Mouse (Mus musculus) spleen, adult 2 months (tissue): ENCODE measurements at regions not wholly inside any gene's neighbourhood (a gene's known extent, or its start where the extent isn't known, plus 50 kb on each side); places are given as distances from the start of the nearest gene placed in this dataset.

Experiments used
- DNase-seq, 2 experiments: peaks; one replicate each; pipeline versions ENCODE4 v3.0.0 to v3.0.0-alpha.2; 2012 to 2021; ENCODE audit warnings: low spot score in 2 of 2, low read depth in 1 of 2
- H3K27ac ChIP-seq: fragments of 200-500 bp; 2 replicates; pipeline ENCODE4 v1.5.1; 2012; ENCODE audit warnings: low read length, inconsistent platforms; ENCODE audit not compliant: insufficient read depth
- H3K27me3 ChIP-seq: fragments of 200-500 bp; 2 replicates; pipeline ENCODE4 v1.6.1; 2012; ENCODE audit warnings: mild to moderate bottlenecking, moderate library complexity, low read length, inconsistent platforms; ENCODE audit not compliant: control insufficient read depth, insufficient read depth
- H3K36me3 ChIP-seq: fragments of 200-500 bp; 2 replicates; pipeline ENCODE4 v1.6.1; 2012; ENCODE audit warnings: mild to moderate bottlenecking, low read length, inconsistent platforms; ENCODE audit not compliant: control insufficient read depth, insufficient read depth
- H3K4me1 ChIP-seq: fragments of 200-500 bp; 2 replicates; pipeline ENCODE4 v1.6.1; 2011; ENCODE audit warnings: inconsistent platforms; ENCODE audit not compliant: control insufficient read depth, insufficient read depth, insufficient read length
- H3K4me3 ChIP-seq: fragments of 200-500 bp; 2 replicates; pipeline ENCODE4 v1.5.1; 2011; ENCODE audit warnings: mild to moderate bottlenecking, inconsistent platforms; ENCODE audit not compliant: insufficient read depth, insufficient read length; ENCODE audit errors: extremely low read depth
- CTCF ChIP-seq: fragments of 200-500 bp; IDR thresholded peaks from 2 replicates; pipeline ENCODE4 v1.5.1; 2011; ENCODE audit warnings: mild to moderate bottlenecking, inconsistent platforms; ENCODE audit not compliant: insufficient read depth, insufficient read length, insufficient replicate concordance; ENCODE audit errors: extremely low read depth
- POLR2A ChIP-seq: fragments of 200-500 bp; IDR thresholded peaks from 2 replicates; pipeline ENCODE4 v1.6.1; 2011; ENCODE audit warnings: low read depth, low read length, inconsistent platforms
- WGBS: fragments of 180-500 bp; shearing (Covaris S2); methylation state at CpG from one replicate; pipeline ENCODE4 v1.1.7; 2018; 5-methylcytosine and 5-hydroxymethylcytosine counted together

DNA sequence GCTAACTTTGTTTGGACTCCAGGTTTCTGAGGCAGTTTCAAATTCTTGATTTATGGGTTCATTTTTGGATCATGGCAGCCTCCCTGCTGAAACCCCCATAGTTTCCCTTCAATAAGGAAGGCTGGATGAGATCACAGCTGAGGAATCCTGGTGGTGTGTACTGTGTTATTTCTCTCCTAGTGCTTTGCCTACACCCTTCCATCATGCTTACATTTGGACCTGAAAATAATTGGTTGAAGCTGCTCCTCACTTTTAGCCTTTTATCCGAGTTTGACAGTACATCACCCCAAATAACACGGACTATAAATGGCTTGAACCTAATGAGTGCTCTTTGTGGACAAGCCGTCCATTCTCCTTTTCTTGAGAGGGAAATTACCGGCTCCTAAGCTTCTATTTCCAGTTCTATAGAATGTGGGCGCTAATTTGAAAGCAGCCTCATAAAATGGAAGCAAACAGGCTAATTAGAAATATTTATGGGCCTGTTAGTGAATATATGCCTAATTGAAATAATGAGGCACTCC lies 122.5 kb upstream of the Nrsn1 start:
- no peak overlapping the region for H3K27ac ChIP-seq
- H3K4me1 ChIP-seq, result no peaks in the 10 kb centered on the region
- no peak for DNase-seq
- no peak overlapping the region for H3K4me3 ChIP-seq
- no peaks in the 10 kb centered on the region for H3K27me3 ChIP-seq
- H3K36me3 ChIP-seq, result no peaks in the 10 kb centered on the region
- TF ChIP-seq CTCF, result no peak
- TF ChIP-seq POLR2A, result no peak
- 82% methylated on average over 5 of the region's 5 CpGs for WGBS

DNA sequence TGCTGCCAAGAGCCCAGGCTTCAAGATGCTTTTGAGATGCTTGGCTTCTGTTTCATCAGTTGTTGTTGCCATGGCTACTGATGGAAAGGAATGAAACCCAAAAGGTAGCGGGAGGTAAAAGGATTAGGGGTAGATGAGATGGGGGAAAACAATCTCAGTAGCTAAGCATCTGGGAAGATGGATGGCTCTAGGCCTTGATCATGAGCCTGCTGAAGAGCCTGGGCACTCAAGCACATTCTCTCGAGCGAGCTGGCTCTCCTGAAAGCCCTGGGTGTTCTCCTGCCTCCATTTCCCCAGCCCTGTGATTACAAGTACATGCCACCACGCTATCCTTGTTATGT lies 92.3 kb upstream of the Nrsn1 start:
- Histone ChIP-seq H3K4me1 (no peaks in the 10 kb centered on the region), H3K27ac (no peak overlapping the region), H3K27me3 (no peaks in the 10 kb centered on the region), H3K36me3 (no peaks in the 10 kb centered on the region), H3K4me3 (no peak overlapping the region)
- TF ChIP-seq CTCF (no peak), POLR2A (no peak)
- WGBS, result 74% methylated on average over 4 of the region's 4 CpGs
- no peak for DNase-seq

- no peak overlapping the region for H3K4me3 ChIP-seq
- no peak for DNase-seq
Observed at GRCm38 (mm10) chr13:25361850-25362626, 91.7 kb upstream of the Nrsn1 start.

DNA sequence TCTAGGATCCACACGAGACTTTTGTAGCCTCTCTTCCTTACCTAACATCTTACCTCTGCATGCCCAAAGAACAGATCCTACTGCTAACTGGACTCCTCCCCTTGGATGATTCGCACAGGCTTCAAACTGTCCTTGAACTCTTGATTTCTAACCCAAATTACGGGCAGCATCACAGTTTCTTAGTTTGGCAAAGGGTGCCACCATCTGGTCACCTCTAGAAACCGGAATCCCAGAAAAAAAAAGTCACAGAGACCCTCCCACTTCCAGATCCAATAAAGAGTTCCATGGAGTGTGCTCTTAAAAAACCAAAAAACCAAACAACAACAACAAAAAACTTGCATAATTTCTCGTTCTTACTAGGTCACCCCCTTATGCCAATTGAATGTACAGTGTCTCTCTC lies 77.3 kb upstream of the Nrsn1 start:
- Histone ChIP-seq H3K36me3 (no peaks in the 10 kb centered on the region), H3K4me3 (no peak overlapping the region), H3K27ac (no peak overlapping the region), H3K27me3 (no peaks in the 10 kb centered on the region), H3K4me1 (no peaks in the 10 kb centered on the region)
- no peak for DNase-seq
- TF ChIP-seq CTCF, result no peak
- TF ChIP-seq POLR2A, result no peak
- 51% methylated on average over 5 of the region's 5 CpGs for WGBS

More at GRCm38 (mm10) chr13:25361850-25362626, 91.7 kb upstream of the Nrsn1 start:
- no peaks in the 10 kb centered on the region for H3K36me3 ChIP-seq
- no peaks in the 10 kb centered on the region for H3K27me3 ChIP-seq
- H3K4me1 ChIP-seq, result no peaks in the 10 kb centered on the region
- no peak overlapping the region for H3K27ac ChIP-seq
- TF ChIP-seq POLR2A (no peak), CTCF (no peak)
- WGBS, result 83% methylated on average over 7 of the region's 7 CpGs

- WGBS, result 87% methylated on average over 6 of the region's 6 CpGs
- DNase-seq, result no peak
- H3K27ac ChIP-seq, result no peak overlapping the region
- TF ChIP-seq CTCF, result no peak
- TF ChIP-seq POLR2A, result no peak
- H3K4me3 ChIP-seq, result no peak overlapping the region
- no peaks in the 10 kb centered on the region for H3K36me3 ChIP-seq
- no peaks in the 10 kb centered on the region for H3K4me1 ChIP-seq
- H3K27me3 ChIP-seq, result no peaks in the 10 kb centered on the region
Observed at GRCm38 (mm10) chr13:25343309-25343708, 73.0 kb upstream of the Nrsn1 start.

DNA sequence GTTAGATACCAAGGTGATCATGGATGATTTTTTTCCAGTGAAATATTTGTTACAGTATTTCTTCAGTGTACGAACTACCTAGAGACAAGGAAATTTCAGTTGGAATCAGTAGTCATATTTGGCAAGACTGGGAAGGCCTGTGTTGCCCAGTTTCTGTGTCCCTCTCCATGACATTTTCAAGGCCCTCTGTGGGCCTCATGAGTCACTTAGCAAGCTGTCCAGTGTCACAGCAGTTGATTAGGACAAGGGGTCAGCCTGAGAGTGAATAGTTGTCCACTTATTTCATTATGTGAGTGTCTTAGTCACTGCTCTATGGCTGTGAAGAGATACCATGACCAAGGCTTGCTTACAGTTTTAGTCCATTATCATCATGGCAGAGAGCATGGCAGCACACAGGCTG lies 71.5 kb upstream of the Nrsn1 start:
- 77% methylated on average over 1 of the region's 1 CpGs for WGBS
- no peaks in the 10 kb centered on the region for H3K4me1 ChIP-seq
- H3K36me3 ChIP-seq, result no peaks in the 10 kb centered on the region
- no peaks in the 10 kb centered on the region for H3K27me3 ChIP-seq
- H3K27ac ChIP-seq, result no peak overlapping the region
- TF ChIP-seq CTCF (no peak), POLR2A (no peak)
- no peak for DNase-seq
- H3K4me3 ChIP-seq, result no peak overlapping the region

- Histone ChIP-seq H3K36me3 (no peaks in the 10 kb centered on the region), H3K27me3 (no peaks in the 10 kb centered on the region), H3K4me1 (no peaks in the 10 kb centered on the region), H3K4me3 (no peak overlapping the region), H3K27ac (no peak overlapping the region)
- 86% methylated on average over 1 of the region's 1 CpGs for WGBS
- TF ChIP-seq CTCF, result no peak
- TF ChIP-seq POLR2A, result no peak
- no peak for DNase-seq
Observed at GRCm38 (mm10) chr13:25333803-25334202, 63.5 kb upstream of the Nrsn1 start.
